Mouse (Mus musculus) c-Kit-negative CD71-positive TER-119-positive erythroid progenitor cells, embryonic 14.5 days (primary cell): Measurements from ENCODE around the gene S100b.

Source experiments
- DNase-seq: peaks from one replicate; pipeline ENCODE4 v3.0.0-alpha.2; 2013; ENCODE audit warnings: low read depth, low spot score

S100b gene

GRCm38 (mm10) chr10:76253536-76253935 lies at the start of gene S100b:
Gene S100b (plus strand): TSS chr10:76253853.
- no peak for DNase-seq

GRCm38 (mm10) chr10:76207262-76207796 lies 46.3 kb upstream of the S100b start:
- DNase-seq, result no peak

GRCm38 (mm10) chr10:76209241-76209640 lies 44.4 kb upstream of the S100b start:
- DNase-seq, result no peak

GRCm38 (mm10) chr10:76210806-76211205 lies 42.8 kb upstream of the S100b start:
- no peak for DNase-seq

GRCm38 (mm10) chr10:76212121-76212520 lies 41.5 kb upstream of the S100b start:
- no peak for DNase-seq

GRCm38 (mm10) chr10:76214161-76214560 lies 39.5 kb upstream of the S100b start:
- DNase-seq, result no peak

GRCm38 (mm10) chr10:76217056-76217455 lies 36.6 kb upstream of the S100b start:
- DNase-seq, result no peak

- DNase-seq, result no peak
Observed at GRCm38 (mm10) chr10:76218240-76218639, 35.4 kb upstream of the S100b start.

GRCm38 (mm10) chr10:76225944-76226343 lies 27.7 kb upstream of the S100b start:
- no peak for DNase-seq

GRCm38 (mm10) chr10:76229627-76230026 lies 24.0 kb upstream of the S100b start:
- no peak for DNase-seq

GRCm38 (mm10) chr10:76237341-76238225 lies 16.1 kb upstream of the S100b start, which contains the start of gene Prmt2:
Gene Prmt2 (minus strand): TSS chr10:76237865.
- DNase-seq, result peak; percentile 83

- DNase-seq, result no peak
Observed at GRCm38 (mm10) chr10:76239401-76239800, 14.3 kb upstream of the S100b start.

- DNase-seq, result no peak
Observed at GRCm38 (mm10) chr10:76245106-76245505, 8.5 kb upstream of the S100b start.

GRCm38 (mm10) chr10:76246601-76247000 lies 7.1 kb upstream of the S100b start:
- no peak for DNase-seq

- no peak for DNase-seq
Observed at GRCm38 (mm10) chr10:76247960-76248646, 5.5 kb upstream of the S100b start.

- no peak for DNase-seq
Observed at GRCm38 (mm10) chr10:76248647-76248968, 5.0 kb upstream of the S100b start.

GRCm38 (mm10) chr10:76250870-76251269 lies 2.8 kb upstream of the S100b start:
- no peak for DNase-seq

- DNase-seq, result no peak
Observed at GRCm38 (mm10) chr10:76253079-76253478, 574 bp upstream of the S100b start.

GRCm38 (mm10) chr10:76255617-76256016 lies 2.0 kb downstream of the S100b start:
- DNase-seq, result no peak

GRCm38 (mm10) chr10:76257231-76257630 lies 3.6 kb downstream of the S100b start:
- DNase-seq, result no peak

GRCm38 (mm10) chr10:76257719-76258390 lies 4.2 kb downstream of the S100b start:
- no peak for DNase-seq
